Mouse (Mus musculus) fat pad, adult 2 months (tissue): ENCODE data around the gene Prap1.
"Not testable (repeated sequence)": the region's sequence is repeated elsewhere in the genome, so short reads cannot be mapped to it uniquely, and the experiment has no call there.

Experiments used
- DNase-seq: peaks from one replicate; pipeline ENCODE4 v3.0.0-alpha.2; 2011; ENCODE audit warnings: low read depth, low spot score; ENCODE audit errors: extremely low read depth

Gene Prap1

DNA sequence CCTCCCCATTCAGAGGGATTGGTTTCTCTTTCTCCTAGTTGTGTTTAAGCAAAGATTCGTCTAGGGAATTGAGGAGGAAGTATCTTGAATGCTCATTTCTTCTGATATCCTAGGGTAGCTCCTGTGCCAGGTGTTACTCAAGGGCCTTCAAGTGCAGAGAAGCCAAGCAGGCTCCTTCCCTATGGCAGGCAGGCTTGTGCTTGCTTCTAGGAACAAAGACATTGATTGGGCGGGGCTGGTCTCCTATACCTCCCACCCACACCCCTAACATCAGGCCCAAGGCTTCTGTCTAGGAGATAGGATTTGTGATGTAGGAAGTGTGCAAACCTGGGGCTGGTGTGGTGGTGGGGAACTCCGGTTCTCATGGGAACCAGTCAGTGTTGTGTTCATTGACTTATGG is 33.7 kb downstream of the Prap1 start:
- DNase-seq = peak; percentile 67

DNA sequence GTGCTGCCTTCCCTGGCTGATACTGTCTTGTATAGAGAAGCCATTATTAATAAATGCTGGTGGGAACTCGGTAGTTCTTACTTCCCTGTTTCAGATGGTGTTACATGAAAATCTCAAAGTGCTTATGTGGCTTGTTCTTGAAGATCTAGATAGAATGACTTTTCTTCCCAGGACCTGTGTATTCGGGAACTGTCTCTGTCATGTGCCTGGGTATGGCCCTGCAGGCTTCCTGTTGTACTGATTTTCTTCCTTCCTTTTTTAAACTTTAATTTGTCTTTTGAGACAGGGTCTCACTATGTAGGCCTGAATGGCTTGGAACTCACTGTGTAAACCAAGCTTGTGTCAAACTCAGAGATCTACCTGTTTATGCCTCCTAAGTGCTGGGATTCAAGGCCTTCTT is 34.7 kb downstream of the Prap1 start:
- no peak for DNase-seq

DNA sequence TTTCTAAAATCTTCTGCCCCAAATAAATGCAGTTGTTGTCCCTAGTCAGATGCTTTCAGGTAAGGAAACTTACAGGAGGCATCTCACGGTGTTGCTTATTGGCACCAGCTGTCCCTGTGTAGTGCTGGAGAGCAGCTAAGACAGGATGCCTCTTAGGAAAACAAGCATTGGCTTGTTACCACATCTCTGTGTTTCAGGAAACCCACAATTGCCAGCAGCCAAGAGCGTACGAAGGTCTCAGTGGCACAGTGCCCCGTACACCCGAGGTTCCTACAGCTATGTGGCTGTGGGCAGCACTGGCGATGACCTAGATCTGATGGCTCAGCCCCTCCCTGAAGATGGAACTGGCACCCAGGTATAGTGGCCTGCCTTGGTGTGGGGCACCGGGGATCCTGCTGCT is 39.0 kb downstream of the Prap1 start:
- DNase-seq = peak; percentile 50

DNA sequence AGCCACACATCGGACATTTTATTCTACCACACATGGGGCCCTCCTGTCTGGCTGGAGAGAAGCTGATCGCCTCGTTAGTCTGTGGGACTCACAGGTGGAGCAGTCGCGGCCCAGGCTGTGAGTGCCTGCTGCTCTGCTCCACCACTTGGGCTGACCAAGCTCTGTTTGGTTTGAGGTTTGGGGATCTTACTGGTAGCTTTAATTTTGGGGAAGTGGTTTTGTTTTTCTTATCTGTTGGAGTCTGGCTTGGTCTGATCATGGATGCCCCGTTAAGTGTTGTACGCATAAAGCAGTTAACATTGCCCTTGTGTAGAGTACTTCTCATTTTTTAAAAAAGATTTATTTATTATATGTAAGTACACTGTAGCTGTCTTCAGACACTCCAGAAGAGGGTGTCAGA is 40.8 kb downstream of the Prap1 start:
- not testable (repeated sequence) for DNase-seq

DNA sequence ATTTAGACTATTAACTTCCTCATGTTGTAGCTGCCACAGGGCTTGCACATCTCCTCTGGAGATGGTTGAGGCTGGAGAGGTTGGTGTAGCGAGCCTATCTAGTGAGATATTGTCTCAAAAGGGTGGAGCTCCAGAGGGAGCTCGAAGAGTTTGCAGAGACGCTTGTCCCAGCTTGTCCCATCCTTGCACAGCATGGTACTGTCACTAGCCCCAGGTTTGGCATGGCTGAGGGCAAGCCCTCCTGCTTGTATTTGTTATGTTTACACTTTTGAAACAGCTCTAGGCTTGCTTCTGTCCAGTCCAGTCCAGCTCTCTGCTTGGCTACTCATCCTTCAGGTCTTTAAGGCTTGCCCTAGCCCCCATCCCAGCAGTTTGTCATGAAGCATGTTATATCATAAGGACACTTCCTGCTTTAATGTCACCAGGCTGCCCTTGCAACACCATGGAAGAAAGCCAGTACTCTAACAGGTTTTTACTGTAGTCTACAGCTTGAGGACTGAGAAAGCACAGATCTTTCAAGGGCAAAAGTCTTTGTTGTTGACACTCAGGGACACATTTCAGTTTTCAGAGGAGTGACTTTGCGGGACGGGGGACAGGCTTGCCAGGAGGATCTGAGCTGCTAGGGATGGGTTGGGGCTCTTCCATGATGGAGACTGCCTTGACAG is 42.0 kb downstream of the Prap1 start:
- peak; percentile 49 for DNase-seq

DNA sequence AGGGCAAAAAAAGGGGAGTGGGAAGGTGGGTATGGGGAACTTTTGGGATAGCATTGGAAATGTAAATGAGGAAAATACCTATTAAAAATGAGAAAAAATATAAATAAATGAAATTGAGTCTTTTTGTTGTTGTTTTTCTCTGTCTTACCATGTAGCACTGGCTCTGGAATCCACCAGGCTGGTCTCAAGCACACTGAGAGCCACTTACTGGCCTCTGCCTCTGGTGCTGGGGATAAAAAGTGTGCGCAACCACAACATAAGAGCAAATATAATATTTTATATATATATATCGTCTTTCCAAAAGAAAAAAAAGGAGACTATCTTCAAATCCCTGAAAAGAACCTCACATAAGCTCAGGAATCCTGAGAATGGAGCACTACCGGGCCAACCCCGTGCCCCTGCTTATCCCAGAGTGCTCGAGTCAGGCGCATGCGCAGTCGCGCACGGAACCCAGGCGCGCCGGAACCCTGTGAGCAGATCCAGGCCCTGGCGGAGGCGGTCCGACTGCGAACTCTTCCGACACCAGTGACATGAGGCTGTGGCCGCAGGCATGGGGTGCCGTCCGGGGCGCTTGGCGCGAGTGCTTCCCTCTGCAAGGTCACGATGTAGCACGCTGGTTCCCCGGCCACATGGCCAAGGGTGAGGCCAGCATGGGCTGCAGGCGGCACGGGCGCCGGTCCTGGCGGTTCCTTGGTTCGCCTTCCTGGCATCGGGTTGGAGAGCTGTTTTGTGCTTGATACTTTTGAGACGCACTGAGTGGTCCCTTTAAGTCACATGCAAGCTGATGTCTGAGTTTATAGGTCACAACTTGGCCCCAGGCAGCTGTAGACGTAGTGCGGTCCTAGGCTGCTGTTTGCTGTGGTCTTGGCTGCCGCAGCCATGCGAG is 44.2 kb downstream of the Prap1 start, which contains the start of gene Mtg1:
TSS of gene Mtg1 (plus strand) at position 430 of the 886 bp plus-strand sequence.
- no peak for DNase-seq

DNA sequence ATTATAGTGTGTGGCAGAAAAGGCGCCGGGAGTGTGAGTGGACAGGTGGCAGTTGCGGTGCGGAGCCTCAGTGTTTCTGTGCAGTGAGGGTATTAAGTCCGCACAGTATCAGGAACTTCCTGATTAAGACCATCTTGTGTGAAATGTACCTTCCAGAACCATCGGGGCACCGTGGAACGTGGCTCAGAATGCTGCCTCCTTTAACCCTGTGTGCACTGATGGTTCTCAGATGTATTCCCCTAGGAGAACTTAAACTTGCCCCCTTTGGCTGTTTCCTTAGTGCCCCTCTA is 44.8 kb downstream of the Prap1 start:
- no peak for DNase-seq

DNA sequence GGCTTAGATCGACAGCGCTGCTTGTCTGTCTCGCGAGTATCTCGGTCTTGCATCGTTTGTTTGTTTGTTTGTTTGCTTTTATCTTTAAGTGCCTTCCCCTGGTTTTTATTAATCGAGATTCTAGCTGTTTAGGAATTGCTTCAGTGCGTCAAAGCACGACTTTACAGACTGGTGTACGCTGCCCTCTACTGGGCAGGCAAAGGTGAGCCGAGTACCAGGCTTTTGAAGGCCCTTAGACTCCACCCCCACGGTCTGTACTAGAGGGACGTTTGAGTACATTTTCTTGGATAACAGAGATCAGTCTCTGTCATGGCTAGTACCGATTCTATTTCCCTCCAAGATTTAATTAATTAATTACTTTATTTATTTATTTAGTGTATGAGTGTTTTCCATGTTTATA is 48.2 kb downstream of the Prap1 start:
- no peak for DNase-seq

DNA sequence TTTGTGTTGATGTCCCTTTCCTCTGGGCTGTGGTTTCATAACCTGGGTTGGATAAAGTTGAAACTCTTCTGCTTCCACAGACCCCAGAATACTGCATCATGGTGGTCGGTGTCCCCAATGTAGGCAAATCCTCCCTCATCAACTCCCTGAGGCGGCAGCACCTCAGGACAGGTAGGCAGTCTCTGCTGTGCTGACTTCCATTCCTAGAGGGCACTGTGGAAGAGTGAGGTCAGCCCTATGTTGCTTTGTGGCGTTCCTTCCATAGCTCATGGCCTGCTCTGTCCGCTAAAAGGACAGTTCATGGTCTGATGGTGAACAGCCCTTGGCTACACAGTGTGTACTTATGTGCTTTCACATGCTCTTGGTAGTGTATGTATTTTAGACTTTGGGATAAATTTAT is 51.4 kb downstream of the Prap1 start:
- DNase-seq = no peak
